Mouse (Mus musculus) neural tube, embryonic 12.5 days (tissue): Measurements from ENCODE around the gene Syce2. TPM values are rescaled to one million over a fixed set of nuclear protein-coding genes. Genes with fewer than 3 reads are reported as not detected.

Experiments
- ATAC-seq: fragments of 200-750 bp; cut with Nextera tagmentation; 2 replicates; pipeline ENCODE4 v1.8.0; 2017; ENCODE audit warnings: low read depth, mild to moderate bottlenecking, moderate TSS enrichment, moderate library complexity; ENCODE audit not compliant: low FRiP score
- H3K27ac ChIP-seq: fragments of 300-500 bp; sonication (generic); 2 replicates; pipeline ENCODE4 v1.5.1; 2016
- H3K27me3 ChIP-seq: fragments of 300-500 bp; sonication (generic); replicated peaks from 2 replicates; pipeline ENCODE4 v1.6.1; 2016; ENCODE audit warnings: mild to moderate bottlenecking
- H3K36me3 ChIP-seq: fragments of 300-500 bp; sonication (generic); 2 replicates; pipeline ENCODE4 v1.6.1; 2016; ENCODE audit warnings: mild to moderate bottlenecking
- H3K4me1 ChIP-seq: fragments of 300-500 bp; sonication (generic); 2 replicates; pipeline ENCODE4 v1.6.1; 2016
- H3K4me2 ChIP-seq: fragments of 300-500 bp; sonication (generic); replicated peaks from 2 replicates; pipeline ENCODE4 v1.6.1; 2016; ENCODE audit warnings: mild to moderate bottlenecking
- H3K4me3 ChIP-seq: fragments of 300-500 bp; sonication (generic); 2 replicates; pipeline ENCODE4 v1.5.1; 2016
- H3K9ac ChIP-seq: fragments of 300-500 bp; sonication (generic); 2 replicates; pipeline ENCODE4 v1.6.1; 2016; ENCODE audit warnings: mild to moderate bottlenecking
- H3K9me3 ChIP-seq: fragments of 300-500 bp; sonication (generic); 2 replicates; pipeline ENCODE4 v1.6.1; 2016; ENCODE audit warnings: mild to moderate bottlenecking
- WGBS: fragments of 180-500 bp; shearing (Covaris S2); methylation state at CpG from one replicate; pipeline ENCODE4 v1.1.7; 2016; 5-methylcytosine and 5-hydroxymethylcytosine counted together
- polyA plus RNA-seq: library from polyadenylated mRNA; unstranded; fragments of >200 nt; fragmentation: Nextera tagmentation; extraction: Ambion mirVana; gene quantifications from 2 replicates; pipeline ENCODE4 v1.2.1, GENCODE M21; 2016

The Syce2 gene
- polyA plus RNA-seq, 1 experiment from 2014 or later = 34.9 TPM

GRCm38 (mm10) chr8:84834866-84835855 is 36.8 kb upstream of the Syce2 start:
- H3K4me2 ChIP-seq = no peak overlapping the region
- H3K9ac ChIP-seq = no peak overlapping the region

GRCm38 (mm10) chr8:84837149-84837911 is 34.6 kb upstream of the Syce2 start:
- 0 out of 2 replicates have a peak overlapping the region, but pooled peaks have one; percentile 16 for H3K4me2 ChIP-seq
- H3K27ac ChIP-seq = no peak overlapping the region
- H3K4me3 ChIP-seq = 0 out of 2 replicates have a peak overlapping the region, but pooled peaks have one; percentile 1
- no peaks in the 10 kb centered on the region for H3K27me3 ChIP-seq
- 58% methylated on average over 8 of the region's 8 CpGs for WGBS
- peaks cover 38% of the 10 kb centered on the region for H3K4me1 ChIP-seq
- H3K9me3 ChIP-seq = no peaks in the 10 kb centered on the region
- ATAC-seq = no peak
- H3K9ac ChIP-seq = no peak overlapping the region
- peaks cover 63% of the 10 kb centered on the region for H3K36me3 ChIP-seq

More at GRCm38 (mm10) chr8:84834866-84835855, 36.8 kb upstream of the Syce2 start:
- Histone ChIP-seq H3K4me3 (no peak overlapping the region), H3K36me3 (peaks cover 50% of the 10 kb centered on the region), H3K27ac (no peak overlapping the region), H3K4me1 (peaks cover 38% of the 10 kb centered on the region), H3K9me3 (no peaks in the 10 kb centered on the region), H3K27me3 (no peaks in the 10 kb centered on the region)
- ATAC-seq = no peak
- WGBS = 79% methylated on average over 10 of the region's 10 CpGs

DNA sequence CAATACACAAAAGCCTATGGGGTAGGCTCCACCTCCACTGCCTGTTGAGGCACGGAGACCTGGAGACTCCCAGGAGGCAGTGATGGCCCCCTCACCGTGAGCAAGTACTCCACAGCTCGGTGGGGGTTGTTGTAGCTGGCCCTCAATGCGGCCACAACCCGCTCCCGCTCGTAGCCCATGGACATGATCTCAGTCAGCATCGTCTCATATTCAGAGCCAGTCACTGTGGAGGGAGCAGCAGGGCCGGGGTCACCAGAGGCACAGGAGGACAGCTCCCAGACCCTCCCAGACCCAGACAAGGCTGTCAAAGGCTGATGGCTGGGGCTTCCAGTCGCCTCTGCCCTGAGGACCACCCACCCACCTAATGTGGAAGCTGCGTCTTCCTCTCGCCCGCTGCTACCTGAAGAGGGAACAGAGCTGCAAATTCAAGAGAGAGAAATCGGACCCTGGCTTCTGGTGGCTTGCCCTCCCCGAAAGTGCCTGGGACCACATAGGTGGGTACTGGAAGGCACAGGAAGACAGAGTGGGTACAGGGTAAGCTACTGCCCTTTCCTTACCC is 33.9 kb upstream of the Syce2 start:
- Histone ChIP-seq H3K27ac (no peak overlapping the region), H3K36me3 (peaks cover 69% of the 10 kb centered on the region), H3K9me3 (no peaks in the 10 kb centered on the region), H3K9ac (no peak overlapping the region), H3K4me1 (peaks cover 38% of the 10 kb centered on the region), H3K4me3 (0 out of 2 replicates have a peak overlapping the region, but pooled peaks have one; percentile 1), H3K4me2 (0 out of 2 replicates have a peak overlapping the region, but pooled peaks have one; percentile 16), H3K27me3 (no peaks in the 10 kb centered on the region)
- WGBS = 80% methylated on average over 15 of the region's 15 CpGs
- ATAC-seq = no peak

DNA sequence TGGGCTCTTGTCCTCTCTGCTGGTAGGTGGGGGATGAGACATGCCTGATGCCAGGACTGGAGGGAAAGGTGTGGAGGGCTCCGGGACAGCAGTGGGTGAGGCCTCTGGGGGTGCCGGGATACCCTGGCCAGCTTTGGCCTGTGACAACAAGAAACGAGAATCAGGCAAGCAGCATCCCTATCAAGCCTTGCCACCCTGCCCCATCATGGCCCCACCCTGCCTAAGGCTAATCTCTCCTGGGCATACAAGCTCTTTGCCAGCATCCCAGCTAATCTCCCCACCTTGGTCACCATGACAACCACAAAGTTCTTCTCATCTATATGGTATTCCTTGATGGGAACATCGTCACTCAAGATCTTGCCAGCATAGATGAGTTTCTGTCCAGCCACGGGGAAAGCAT is 33.4 kb upstream of the Syce2 start:
- H3K4me2 ChIP-seq = no peak overlapping the region
- H3K27me3 ChIP-seq = no peaks in the 10 kb centered on the region

DNA sequence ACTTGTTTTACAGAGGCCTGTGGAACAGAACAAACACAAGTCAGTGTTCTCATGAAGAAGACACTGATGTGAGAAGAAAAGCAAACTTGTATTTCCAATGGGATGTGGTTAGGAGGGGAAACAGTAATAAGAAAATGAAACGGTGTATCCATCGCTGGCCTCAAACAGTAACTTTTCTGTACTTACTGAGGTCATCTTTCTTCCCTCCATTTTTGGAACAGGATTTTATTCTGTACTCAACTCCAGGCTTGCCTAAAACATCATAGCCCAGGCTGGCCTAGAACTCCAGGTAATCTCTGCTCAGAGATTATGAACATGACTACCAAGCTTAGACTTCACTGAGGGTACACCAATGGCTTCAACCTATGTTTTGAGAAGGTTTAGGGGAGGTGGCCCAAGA is 32.5 kb upstream of the Syce2 start:
- no peak for ATAC-seq
- peaks cover 77% of the 10 kb centered on the region for H3K36me3 ChIP-seq
- H3K9me3 ChIP-seq = no peaks in the 10 kb centered on the region
- H3K4me1 ChIP-seq = peaks cover 41% of the 10 kb centered on the region
- peak overlapping the region; percentile 87 for H3K4me3 ChIP-seq
- no peak overlapping the region for H3K9ac ChIP-seq
- no peaks in the 10 kb centered on the region for H3K27me3 ChIP-seq
- H3K27ac ChIP-seq = no peak overlapping the region
- WGBS = 97% methylated on average over 2 of the region's 2 CpGs
- H3K4me2 ChIP-seq = peak overlapping the region; percentile 67

More for the DNA sequence above, 33.4 kb upstream of the Syce2 start:
- Histone ChIP-seq H3K36me3 (peaks cover 75% of the 10 kb centered on the region), H3K4me3 (no peak overlapping the region), H3K9me3 (no peaks in the 10 kb centered on the region), H3K9ac (no peak overlapping the region), H3K4me1 (peaks cover 35% of the 10 kb centered on the region), H3K27ac (no peak overlapping the region)
- WGBS = 92% methylated on average over 5 of the region's 5 CpGs
- no peak for ATAC-seq

DNA sequence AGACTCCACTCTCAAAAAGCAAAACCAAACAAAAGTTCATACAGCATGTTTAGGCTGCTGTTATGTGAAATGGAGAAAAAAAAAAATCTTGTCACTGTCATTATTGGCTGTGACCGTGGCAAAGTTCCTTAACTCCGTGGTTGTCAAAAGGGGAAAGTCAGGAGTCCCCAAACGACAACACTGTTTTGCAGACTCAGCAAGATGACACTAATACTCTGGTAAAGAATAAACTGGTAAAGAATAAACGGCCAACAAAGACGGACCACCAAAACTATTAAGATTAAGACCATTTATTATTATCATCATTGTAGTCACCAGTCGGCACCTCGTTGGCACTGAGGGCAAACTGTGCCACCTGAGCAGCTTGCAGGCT is 32.0 kb upstream of the Syce2 start:
- Histone ChIP-seq H3K9ac (peak overlapping the region; percentile 89), H3K36me3 (peaks cover 77% of the 10 kb centered on the region), H3K4me3 (peak overlapping the region; percentile 87), H3K27me3 (no peaks in the 10 kb centered on the region), H3K4me1 (peaks cover 46% of the 10 kb centered on the region), H3K27ac (peak overlapping the region; percentile 82; the same call in 1 of the 2 replicates), H3K9me3 (no peaks in the 10 kb centered on the region), H3K4me2 (peak overlapping the region; percentile 67)
- 4% methylated on average over 7 of the region's 7 CpGs for WGBS
- no peak for ATAC-seq

GRCm38 (mm10) chr8:84840248-84840999 is 31.5 kb upstream of the Syce2 start, which contains the start of gene Rad23a:
Rad23a (minus strand) TSS chr8:84840665.
- Histone ChIP-seq H3K27ac (peak within 1 kb of the TSS; percentile 82; the same call in 1 of the 2 replicates), H3K4me3 (peak within 1 kb of the TSS; percentile 87), H3K9ac (peak within 1 kb of the TSS; percentile 89), H3K9me3 (no peaks in the 10 kb centered on the region), H3K27me3 (no peaks in the 10 kb centered on the region), H3K36me3 (peaks cover 75% of the 10 kb centered on the region), H3K4me2 (peak within 1 kb of the TSS; percentile 67), H3K4me1 (peaks cover 51% of the 10 kb centered on the region)
- under 1% methylated on average over 55 of the region's 55 CpGs for WGBS
- ATAC-seq = peak; percentile 95

DNA sequence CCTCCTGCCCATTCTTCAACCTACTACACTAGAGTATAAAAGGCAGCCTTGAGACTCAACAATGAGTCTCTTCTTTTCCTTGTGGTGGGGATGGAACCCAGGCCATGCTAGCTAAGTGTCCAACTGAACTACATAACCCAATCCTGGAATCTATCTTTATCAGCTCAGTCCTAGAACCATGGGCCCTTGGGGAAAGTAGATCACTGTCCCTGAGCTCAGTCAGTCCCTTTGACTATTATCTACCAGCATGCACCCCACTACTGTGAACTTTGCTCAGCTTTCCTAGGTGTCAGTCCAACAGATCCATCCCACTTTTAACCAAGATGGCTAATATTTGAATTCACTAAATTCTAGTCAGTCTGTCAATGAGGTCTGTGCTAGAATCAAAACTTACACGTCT is 30.4 kb upstream of the Syce2 start:
- Histone ChIP-seq H3K36me3 (peaks cover 64% of the 10 kb centered on the region), H3K9ac (no peak overlapping the region), H3K9me3 (no peaks in the 10 kb centered on the region), H3K4me3 (no peak overlapping the region), H3K27ac (no peak overlapping the region), H3K4me2 (no peak overlapping the region), H3K27me3 (no peaks in the 10 kb centered on the region), H3K4me1 (peaks cover 49% of the 10 kb centered on the region)
- 72% methylated on average over 1 of the region's 1 CpGs for WGBS
- no peak for ATAC-seq

DNA sequence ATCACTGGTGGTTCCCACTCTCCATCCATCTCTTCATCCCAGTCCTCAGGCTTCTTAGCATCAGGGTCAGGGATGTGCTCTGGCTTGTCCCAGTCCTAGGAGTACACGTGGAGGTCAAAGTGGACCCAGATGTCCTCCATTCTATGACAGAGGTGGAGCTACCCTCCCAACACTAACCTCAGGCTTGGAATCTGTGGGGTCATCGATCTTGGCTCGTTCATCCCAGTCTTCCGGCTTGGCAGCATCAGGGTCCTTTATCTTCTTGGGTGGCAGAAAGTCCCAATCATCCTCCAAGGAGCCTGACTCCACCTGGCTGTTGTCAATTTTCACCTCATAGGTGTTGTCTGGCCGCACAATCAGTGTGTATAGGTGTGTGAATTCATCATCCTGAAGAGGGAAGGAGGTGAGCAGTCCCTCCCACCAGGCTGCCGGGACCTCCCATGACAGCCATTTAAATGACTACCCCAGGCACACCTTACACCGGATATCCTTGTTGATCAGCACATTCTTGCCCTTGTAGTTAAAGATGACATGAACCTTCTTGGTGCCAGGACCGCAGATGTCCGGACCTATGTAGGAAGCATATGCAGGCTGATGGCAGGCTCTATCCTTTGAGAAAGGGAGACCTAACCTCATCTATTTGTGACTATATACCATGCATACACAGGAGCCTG is 27.4 kb upstream of the Syce2 start:
- Histone ChIP-seq H3K27ac (no peak overlapping the region), H3K4me2 (peak overlapping the region; percentile 86), H3K9me3 (no peaks in the 10 kb centered on the region), H3K27me3 (no peaks in the 10 kb centered on the region), H3K9ac (peak overlapping the region; percentile 85), H3K36me3 (peaks cover 40% of the 10 kb centered on the region), H3K4me3 (peak overlapping the region; percentile 94), H3K4me1 (peaks cover 35% of the 10 kb centered on the region)
- no peak for ATAC-seq
- 88% methylated on average over 9 of the region's 9 CpGs for WGBS

DNA sequence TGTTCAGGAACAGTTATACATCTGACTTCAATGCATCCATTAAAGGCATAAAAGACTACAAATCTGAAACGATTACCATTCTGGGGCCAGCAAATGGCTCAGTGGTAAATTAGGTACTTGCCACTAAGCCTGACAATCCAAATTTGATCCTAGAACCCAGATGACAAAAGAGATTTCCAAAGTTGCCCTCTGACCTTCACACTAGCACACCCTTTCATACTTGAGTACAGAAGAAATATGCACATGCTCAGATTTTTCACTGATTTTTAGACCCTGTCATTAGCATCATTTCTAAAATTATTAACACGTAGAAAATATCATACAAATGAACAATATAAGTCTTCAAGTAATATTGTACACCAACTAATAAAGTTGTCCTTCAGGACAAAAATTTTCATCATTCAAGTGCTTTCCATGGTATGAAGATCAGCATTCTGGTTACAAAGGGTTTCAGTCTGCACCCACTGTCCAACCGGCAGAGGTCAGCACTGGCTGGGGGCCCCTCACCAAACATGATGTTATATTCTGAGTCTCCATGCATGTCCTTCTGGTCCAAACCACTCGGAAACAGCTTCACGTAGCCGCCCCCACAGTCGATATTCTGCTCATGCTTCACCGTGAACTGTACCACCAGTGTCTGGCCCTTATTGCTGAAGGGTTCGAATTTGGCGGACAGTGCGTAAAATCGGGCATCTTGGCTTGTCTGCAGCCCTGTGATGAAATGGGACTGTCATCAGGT is 26.4 kb upstream of the Syce2 start:
- Histone ChIP-seq H3K27ac (0 out of 2 replicates have a peak overlapping the region, but pooled peaks have one; percentile 68), H3K9ac (peak overlapping the region; percentile 85), H3K4me2 (peak overlapping the region; percentile 86), H3K36me3 (peaks cover 40% of the 10 kb centered on the region), H3K4me3 (peak overlapping the region; percentile 94), H3K9me3 (no peaks in the 10 kb centered on the region), H3K27me3 (no peaks in the 10 kb centered on the region), H3K4me1 (peaks cover 32% of the 10 kb centered on the region)
- WGBS = 18% methylated on average over 12 of the region's 12 CpGs
- ATAC-seq = no peak
